Mouse (Mus musculus) CH12.LX (cell line): ENCODE measurements around the gene Aebp2. TPM values are rescaled to one million over a fixed set of nuclear protein-coding genes. Genes with fewer than 3 reads are reported as not detected.

Experiments used
- DNase-seq: peaks from one replicate; pipeline ENCODE4 v3.0.0-alpha.2; 2013; ENCODE audit errors: extremely low read depth
- H3K27ac ChIP-seq: 2 replicates; pipeline ENCODE4 v1.5.1; 2012; ENCODE audit warnings: low read depth, mild to moderate bottlenecking, control low read depth, moderate library complexity; ENCODE audit not compliant: insufficient read depth
- H3K27me3 ChIP-seq: replicated peaks from 2 replicates; pipeline ENCODE3; 2012; ENCODE audit warnings: inconsistent platforms
- H3K36me3 ChIP-seq, 2 experiments: replicated peaks in 1 of 2; 2 replicates each; pipeline versions ENCODE3 to v1.6.1; 2012; ENCODE audit warnings: inconsistent platforms in 1 of 2, low read length in 1 of 2, mild to moderate bottlenecking in 1 of 2, mixed read lengths in 1 of 2, moderate library complexity in 1 of 2; ENCODE audit not compliant: control insufficient read depth in 1 of 2, insufficient read depth in 1 of 2
- H3K4me1 ChIP-seq, 2 experiments: 2 replicates each; pipeline ENCODE4 v1.6.1; 2012; ENCODE audit warnings: inconsistent platforms in 1 of 2, moderate library complexity in 1 of 2; ENCODE audit not compliant: insufficient read depth in 2 of 2, control insufficient read depth in 1 of 2
- H3K4me2 ChIP-seq: 2 replicates; pipeline ENCODE4 v1.6.1; 2012; ENCODE audit warnings: low read depth, mild to moderate bottlenecking, control low read depth; ENCODE audit not compliant: poor library complexity, insufficient read depth, severe bottlenecking
- H3K4me3 ChIP-seq, 3 experiments: fragments of 150-350 bp in 1 of 3; sonication (generic) in 1 of 3; replicated peaks in 1 of 3; 2 replicates each; pipeline versions ENCODE3 to v1.5.1; 2011 to 2012; ENCODE audit warnings: low read depth in 2 of 3, low read length in 2 of 3, mild to moderate bottlenecking in 2 of 3, moderate library complexity in 2 of 3, control low read depth in 1 of 3, improper control_type of control experiment in 1 of 3, inconsistent platforms in 1 of 3, mixed read lengths in 1 of 3; ENCODE audit not compliant: poor library complexity in 1 of 3
- H3K79me2 ChIP-seq: replicated peaks from 2 replicates; pipeline ENCODE4 v1.6.1; 2012; ENCODE audit warnings: mild to moderate bottlenecking, moderate library complexity; ENCODE audit not compliant: control insufficient read depth, poor library complexity, insufficient read depth, severe bottlenecking; ENCODE audit errors: extremely low read depth
- H3K9ac ChIP-seq: 2 replicates; pipeline ENCODE4 v1.6.1; 2012; ENCODE audit warnings: low read depth, mild to moderate bottlenecking, control low read depth, moderate library complexity; ENCODE audit not compliant: insufficient read depth
- H3K9me3 ChIP-seq: replicated peaks from 2 replicates; pipeline ENCODE3; 2012; ENCODE audit warnings: low read length, inconsistent platforms, mixed read lengths
- BHLHE40 ChIP-seq: IDR thresholded peaks from 2 replicates; pipeline ENCODE4 v1.6.1; 2011; ENCODE audit warnings: mild to moderate bottlenecking, low read depth, low read length, improper control_type of control experiment
- CHD1 ChIP-seq: IDR thresholded peaks from 2 replicates; pipeline ENCODE4 v1.6.1; 2012; ENCODE audit warnings: low read depth, low read length, improper control_type of control experiment, inconsistent platforms
- CTCF ChIP-seq, 2 experiments: IDR thresholded peaks in 1 of 2; conservative IDR thresholded peaks in 1 of 2; 2 replicates each; pipeline ENCODE4 v1.5.1; 2011 to 2012; ENCODE audit warnings: low read depth in 2 of 2, low read length in 2 of 2, improper control_type of control experiment in 1 of 2, inconsistent platforms in 1 of 2, mild to moderate bottlenecking in 1 of 2, moderate library complexity in 1 of 2
- E2F4 ChIP-seq: IDR thresholded peaks from 2 replicates; pipeline ENCODE4 v1.6.1; 2011; ENCODE audit warnings: low read depth, low read length, improper control_type of control experiment; ENCODE audit not compliant: insufficient replicate concordance
- ELF1 ChIP-seq: IDR thresholded peaks from 2 replicates; pipeline ENCODE4 v1.6.1; 2014; ENCODE audit warnings: low read depth, mild to moderate bottlenecking, inconsistent platforms, low read length, improper control_type of control experiment
- ETS1 ChIP-seq: conservative IDR thresholded peaks from 2 replicates; pipeline ENCODE4 v1.6.1; 2012; ENCODE audit warnings: low read depth, mild to moderate bottlenecking, inconsistent platforms, low read length, improper control_type of control experiment, moderate library complexity
- GABPA ChIP-seq: IDR thresholded peaks from 2 replicates; pipeline ENCODE4 v1.6.1; 2012; ENCODE audit warnings: low read depth, low read length, improper control_type of control experiment, inconsistent platforms; ENCODE audit not compliant: insufficient replicate concordance
- HCFC1 ChIP-seq: IDR thresholded peaks from 2 replicates; pipeline ENCODE4 v1.6.1; 2012; ENCODE audit warnings: low read depth, mild to moderate bottlenecking, inconsistent platforms, low read length, improper control_type of control experiment
- JUND ChIP-seq: conservative IDR thresholded peaks from 2 replicates; pipeline ENCODE4 v1.6.1; 2011; ENCODE audit warnings: low read depth, low read length, improper control_type of control experiment
- MAZ ChIP-seq: IDR thresholded peaks from 2 replicates; pipeline ENCODE4 v1.6.1; 2012; ENCODE audit warnings: low read depth, mild to moderate bottlenecking, inconsistent platforms, low read length, improper control_type of control experiment, moderate library complexity
- MEF2A ChIP-seq: IDR thresholded peaks from 2 replicates; pipeline ENCODE4 v1.6.1; 2014; ENCODE audit warnings: low read depth, mild to moderate bottlenecking, inconsistent platforms, low read length, improper control_type of control experiment, borderline replicate concordance
- MYC ChIP-seq: IDR thresholded peaks from 2 replicates; pipeline ENCODE4 v1.6.1; 2011; ENCODE audit warnings: low read depth, mild to moderate bottlenecking, improper control_type of control experiment, low read length
- NRF1 ChIP-seq: IDR thresholded peaks from 2 replicates; pipeline ENCODE4 v1.6.1; 2014; ENCODE audit warnings: low read depth, mild to moderate bottlenecking, inconsistent platforms, low read length, improper control_type of control experiment, moderate library complexity
- POLR2A ChIP-seq: IDR thresholded peaks from 2 replicates; pipeline ENCODE4 v1.6.1; 2011; ENCODE audit warnings: low read depth, mild to moderate bottlenecking, improper control_type of control experiment, low read length
- RCOR1 ChIP-seq: conservative IDR thresholded peaks from 2 replicates; pipeline ENCODE4 v1.6.1; 2012; ENCODE audit warnings: low read depth, mild to moderate bottlenecking, inconsistent platforms, low read length, improper control_type of control experiment
- SIN3A ChIP-seq: IDR thresholded peaks from 2 replicates; pipeline ENCODE4 v1.6.1; 2012; ENCODE audit warnings: low read length, improper control_type of control experiment, inconsistent platforms
- SMC3 ChIP-seq: IDR thresholded peaks from 2 replicates; pipeline ENCODE4 v1.6.1; 2011; ENCODE audit warnings: low read depth, low read length, improper control_type of control experiment
- TBP ChIP-seq: conservative IDR thresholded peaks from 2 replicates; pipeline ENCODE4 v1.6.1; 2011; ENCODE audit warnings: low read depth, low read length, improper control_type of control experiment
- UBTF ChIP-seq: IDR thresholded peaks from 2 replicates; pipeline ENCODE4 v1.6.1; 2012; ENCODE audit warnings: low read depth, mild to moderate bottlenecking, inconsistent platforms, low read length, improper control_type of control experiment, moderate library complexity
- USF2 ChIP-seq: conservative IDR thresholded peaks from 2 replicates; pipeline ENCODE4 v1.6.1; 2011; ENCODE audit warnings: low read depth, low read length, improper control_type of control experiment
- ZC3H11A ChIP-seq: IDR thresholded peaks from 2 replicates; pipeline ENCODE4 v1.6.1; 2012; ENCODE audit warnings: low read depth, mild to moderate bottlenecking, inconsistent platforms, low read length, improper control_type of control experiment
- ZKSCAN1 ChIP-seq: IDR thresholded peaks from 2 replicates; pipeline ENCODE4 v1.6.1; 2012; ENCODE audit warnings: low read depth, inconsistent platforms, low read length, improper control_type of control experiment, borderline replicate concordance
- ZMIZ1 ChIP-seq: IDR thresholded peaks from 2 replicates; pipeline ENCODE4 v1.6.1; 2012; ENCODE audit warnings: low read depth, mild to moderate bottlenecking, inconsistent platforms, low read length, improper control_type of control experiment
- ZNF384 ChIP-seq: IDR thresholded peaks from 2 replicates; pipeline ENCODE4 v1.6.1; 2012; ENCODE audit warnings: low read depth, low read length, improper control_type of control experiment, inconsistent platforms
- dilution Hi-C: fragments of 300-500 bp; cut with MboI; formaldehyde crosslinking; loops from 2 replicates; pipeline ENCODE4 v1.14.3; 2020; ENCODE audit warnings: low sequenced_read_pairs; ENCODE audit not compliant: extremely low pct_unique_long_range_greater_than_20kb, extremely low pct_ligation_motif_present
- in situ Hi-C: fragments of 300-500 bp; cut with MboI; formaldehyde crosslinking; loops from 3 replicates; pipeline ENCODE4 v1.14.3; 2019; ENCODE audit warnings: low sequenced_read_pairs, low pct_ligation_motif_present, low pct_unique_long_range_greater_than_20kb, mixed read lengths
- polyA plus RNA-seq: library from polyadenylated mRNA; unstranded; fragments of >175 nt; gene quantifications from 2 replicates; pipeline ENCODE4 v1.2.1, GENCODE M21; 2012; ENCODE audit warnings: low read depth; ENCODE audit not compliant: insufficient read length
- total RNA-seq, 2 experiments: library from RNA; depleted of rRNA; stranded (reverse); fragments of 300-350 nt in 1 of 2; fragments of >200 nt in 1 of 2; gene quantifications; 2 replicates each; pipeline ENCODE4 v1.2.3; 2012 to 2014

The Aebp2 gene
- total and polyA plus RNA-seq, 3 experiments, result 54.4 to 63.3 (median 59.9) TPM

DNA sequence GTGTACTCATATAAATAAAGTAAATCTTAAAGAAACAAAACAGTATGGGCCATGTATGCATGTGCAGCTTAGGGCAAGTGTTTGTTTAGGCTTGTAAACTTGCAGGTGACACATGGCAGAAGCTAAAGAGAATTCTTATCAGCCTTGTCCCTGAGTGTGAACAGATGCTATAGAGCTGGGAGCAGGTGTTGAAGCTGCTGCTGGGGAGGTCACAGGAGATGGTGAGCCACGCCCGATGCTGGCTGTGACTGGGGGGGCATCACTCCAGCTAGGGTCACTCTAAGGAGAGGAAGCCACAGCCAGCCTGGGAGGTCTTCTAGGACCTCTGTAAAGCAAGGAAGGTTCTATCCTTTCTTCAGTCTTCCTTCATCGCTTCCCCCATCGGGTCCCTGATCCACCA lies 53.6 kb downstream of the Aebp2 start:
- Histone ChIP-seq H3K4me2 (no peak overlapping the region), H3K9ac (no peak overlapping the region), H3K9me3 (no peaks in the 10 kb centered on the region), H3K79me2 (no peaks in the 10 kb centered on the region), H3K27ac (no peak overlapping the region), H3K4me1 (peaks cover 9 to 30% of the 10 kb centered on the region in 2 experiments), H3K36me3 (no peaks in the 10 kb centered on the region), H3K4me3 (no peak overlapping the region), H3K27me3 (no peaks in the 10 kb centered on the region)
- dilution Hi-C loops, result no loop called here
- DNase-seq, result no peak
- TF ChIP-seq GABPA (no peak), ZNF384 (no peak), ETS1 (no peak), MAZ (no peak), UBTF (no peak), SIN3A (no peak), MEF2A (no peak), POLR2A (no peak), ZMIZ1 (no peak), TBP (no peak), ZC3H11A (no peak), CHD1 (no peak), JUND (no peak), HCFC1 (no peak), BHLHE40 (no peak), RCOR1 (no peak)
- in situ Hi-C loops, result no loop called here

DNA sequence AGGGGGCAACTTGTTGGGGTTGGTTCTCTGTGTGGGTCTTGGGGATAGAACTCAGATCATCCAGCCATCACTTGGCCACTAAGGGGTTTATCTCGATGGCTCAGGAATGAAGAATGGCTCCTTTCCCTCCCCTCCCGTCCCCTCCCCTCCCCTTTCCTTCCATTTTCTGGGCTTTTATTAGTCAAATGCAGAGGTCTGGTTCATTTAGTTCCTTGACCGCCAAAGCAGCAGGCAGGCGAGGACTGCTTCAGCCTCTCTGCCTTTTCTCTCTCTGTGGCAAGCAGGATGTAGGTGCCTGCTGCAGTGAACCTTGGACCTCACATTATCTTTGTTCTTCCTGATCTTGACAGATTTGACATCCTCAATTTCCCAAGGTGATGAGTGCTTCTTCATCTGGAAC lies 54.6 kb downstream of the Aebp2 start:
- no peaks in the 10 kb centered on the region for H3K9me3 ChIP-seq
- TF ChIP-seq ZC3H11A (no peak), CTCF (conservative IDR thresholded peaks at IDR 0.05 in 1 of 2, IDR thresholded peaks at IDR 0.05 in 1 of 2; ENCODE audit: low read depth in 2 of 2, low read length in 2 of 2) (no peak), MYC (no peak), SMC3 (no peak), UBTF (no peak), USF2 (no peak), ZKSCAN1 (no peak), MAZ (no peak), ELF1 (no peak), E2F4 (no peak), NRF1 (no peak)
- TF ChIP-seq, all 38 proteins: peak for 0
- in situ Hi-C loops, result no loop called here

More for the DNA sequence above, 54.6 kb downstream of the Aebp2 start:
- H3K4me2 ChIP-seq, result no peak overlapping the region
- H3K4me3 ChIP-seq, result no peak overlapping the region
- dilution Hi-C loops, result no loop called here
- no peak for DNase-seq
- H3K4me1 ChIP-seq, result peaks cover 9 to 30% of the 10 kb centered on the region in 2 experiments
- H3K27ac ChIP-seq, result no peak overlapping the region
- no peaks in the 10 kb centered on the region for H3K79me2 ChIP-seq
- no peaks in the 10 kb centered on the region for H3K27me3 ChIP-seq
- no peak overlapping the region for H3K9ac ChIP-seq
- no peaks in the 10 kb centered on the region for H3K36me3 ChIP-seq
